In genomic region chr6:54325246-54325885, GRCm38 (mm10) we compare ENCODE assay signal across 10 mouse cellular contexts. TPM values are rescaled to one million over a fixed set of nuclear protein-coding genes. Genes with fewer than 3 reads are reported as not detected.
DNase-seq lines count a peak whose midpoint lies in the region; TF ChIP-seq lines count a peak whose summit lies in the region.
"Had no signal": no experiment of that assay in that cellular context is flagged by ENCODE, and none has a peak within 500 bp of the region (broad histone marks: within the 10 kb centered on the region; RNA-seq: fewer than 3 reads in every experiment).

TSS of gene Prr15 (plus strand) at chr6:54325835.

- in situ Hi-C loops in ES-E14 (cut with MboI; ENCODE audit: low sequenced_read_pairs in 2 of 2, unreplicated experiment in 2 of 2) = no loop called here

- H3K9me3 ChIP-seq in heart, embryonic 10.5 days = no peaks in the 10 kb centered on the region
- no peaks in the 10 kb centered on the region for H3K9me3 ChIP-seq in ES-E14 (ENCODE audit: control insufficient read depth, insufficient read depth, low read depth, low read length)
- H3K9me3 ChIP-seq in hindbrain, embryonic 10.5 days = no peaks in the 10 kb centered on the region

- peaks cover 64% of the 10 kb centered on the region for H3K27me3 ChIP-seq in heart, embryonic 10.5 days (ENCODE audit: insufficient read depth, poor library complexity, severe bottlenecking)
- H3K27me3 ChIP-seq in hindbrain, embryonic 10.5 days (ENCODE audit: insufficient read depth, poor library complexity, severe bottlenecking) = peaks cover 72% of the 10 kb centered on the region

- H3K9ac ChIP-seq in ES-E14 (ENCODE audit: insufficient read depth, low read depth, low read length, poor library complexity, severe bottlenecking) = no peak within 1 kb of the TSS

- WGBS in heart, embryonic 10.5 days = 47% methylated on average over 3 of the region's 3 CpGs
- WGBS in hindbrain, embryonic 10.5 days = 63% methylated on average over 3 of the region's 3 CpGs

- peaks cover 11% of the 10 kb centered on the region for H3K4me1 ChIP-seq in heart, embryonic 10.5 days
- H3K4me1 ChIP-seq in ES-E14 (ENCODE audit: control insufficient read depth in 2 of 2, insufficient read depth in 2 of 2, low read length in 2 of 2, poor library complexity in 1 of 2) = 0 out of 4 replicates have a peak, but pooled peaks cover 0 to 3% of the 10 kb centered on the region in 2 experiments
- peaks cover 25% of the 10 kb centered on the region for H3K4me1 ChIP-seq in hindbrain, embryonic 10.5 days (replicated peaks)

- H3K27ac ChIP-seq in heart, embryonic 10.5 days = peak within 1 kb of the TSS; percentile 84; the same call in 1 of the 2 replicates
- H3K27ac ChIP-seq in ES-E14 (ENCODE audit: insufficient read depth, low read depth, low read length, poor library complexity, severe bottlenecking) = no peak within 1 kb of the TSS
- peak within 1 kb of the TSS; percentile 67; the same call in 1 of the 2 replicates for H3K27ac ChIP-seq in hindbrain, embryonic 10.5 days

- H3K4me3 ChIP-seq in heart, embryonic 10.5 days = peak within 1 kb of the TSS; percentile 73
- peak within 1 kb of the TSS; percentile 41 to 77 for H3K4me3 ChIP-seq in ES-E14 (ENCODE audit: insufficient read depth in 1 of 2, low read depth in 1 of 2, low read length in 2 of 2, poor library complexity in 1 of 2, severe bottlenecking in 1 of 2)
- H3K4me3 ChIP-seq in hindbrain, embryonic 10.5 days = peak within 1 kb of the TSS; percentile 65

- H3K36me3 ChIP-seq in heart, embryonic 10.5 days = 0 out of 2 replicates have a peak, but pooled peaks cover 4% of the 10 kb centered on the region
- no peaks in the 10 kb centered on the region for H3K36me3 ChIP-seq in ES-E14 (ENCODE audit: control insufficient read depth, insufficient read depth, low read length, poor library complexity, severe bottlenecking)
- H3K36me3 ChIP-seq in hindbrain, embryonic 10.5 days = no peaks in the 10 kb centered on the region

- no peak for DNase-seq in heart, embryonic 10.5 days (ENCODE audit: low spot score)
- DNase-seq in heart, adult 9 months (ENCODE audit: low spot score in 2 of 2) = no peak
- no peak for DNase-seq in ES-E14 (ENCODE audit: low read depth, low spot score)
- no peak for DNase-seq in hindbrain, embryonic 10.5 days (ENCODE audit: low spot score)
- peak; percentile 14 for DNase-seq in lung, postnatal 36 days
- DNase-seq in cerebellum, postnatal 25 days = no peak
- DNase-seq in urinary bladder, adult 2 months (ENCODE audit: low spot score) = no peak
- DNase-seq in gastrocnemius, postnatal 25 days = no peak
- DNase-seq: layer of hippocampus, postnatal 36 days; thymus, postnatal 4 days had no signal

TF ChIP-seq in ES-E14, 5 proteins besides CTCF, POLR2A, EP300 and RAD21:
- TF ChIP-seq MAFK (IDR thresholded peaks at IDR 0.05; ENCODE audit: insufficient read depth, low read depth, low read length) (no peak), CHD2 (IDR thresholded peaks at IDR 0.05; ENCODE audit: low read depth, low read length) (no peak), ZNF384 (IDR thresholded peaks at IDR 0.05; ENCODE audit: low read depth, low read length) (no peak), ZC3H11A (IDR thresholded peaks at IDR 0.05; ENCODE audit: borderline replicate concordance, low read depth, low read length) (no peak), HCFC1 (IDR thresholded peaks at IDR 0.05; ENCODE audit: borderline replicate concordance, insufficient read depth, low read length) (no peak)
TF ChIP-seq in ES-E14: peak in this region for 0.

RNA-seq across cellular contexts. Expression of gene Prr15, which starts in this region (rescaled TPM):
- 1.5 and 6.7 TPM in 2 replicates for polyA plus RNA-seq in heart, embryonic 10.5 days (2016; fragmentation: Nextera tagmentation; extraction: Ambion mirVana)
- total RNA-seq in ES-E14 (2012; rRNA removed) = 0.32 and 0.36 TPM in 2 replicates
- 1.1 and 4.0 TPM in 2 replicates for polyA plus RNA-seq in hindbrain, embryonic 10.5 days (2016; fragmentation: Nextera tagmentation; extraction: Ambion mirVana)
- 2.4 and 2.8 TPM in 2 replicates for polyA plus RNA-seq in urinary bladder, adult 2 months (2012; rRNA removed)
- total RNA-seq in gastrocnemius, postnatal 25 days (2021) = under 1 TPM; 0.87 to 0.99 TPM
